Mouse (Mus musculus): Measurements from ENCODE around the gene Gm43552. TPM values are rescaled to one million over a fixed set of nuclear protein-coding genes. Genes with fewer than 3 reads are reported as not detected.

Gm43552 gene
- polyA plus RNA-seq, 1 experiment from 2014 or later = not detected

GRCm38 (mm10) chr5:65535457-65536067 is 42.9 kb upstream of the Gm43552 start:
- Histone ChIP-seq H3K36me3 (ENCODE audit: control insufficient read depth, insufficient read depth, low read length) (no peaks in the 10 kb centered on the region), H3K9ac (ENCODE audit: low read depth, low read length) (no peak overlapping the region), H3K9me3 (ENCODE audit: control insufficient read depth, low read length) (no peaks in the 10 kb centered on the region), H3K27me3 (replicated peaks; ENCODE audit: control insufficient read depth, insufficient read depth, low read length) (no peaks in the 10 kb centered on the region), H3K4me2 (ENCODE audit: low read depth, low read length) (0 out of 2 replicates have a peak overlapping the region, but pooled peaks have one; percentile 78), H3K4me3 (ENCODE audit: low read depth, low read length) (no peak overlapping the region), H3K27ac (replicated peaks; ENCODE audit: low read depth, low read length) (no peak overlapping the region), H3K4me1 (ENCODE audit: control insufficient read depth, insufficient read depth, low read length) (peaks cover 8% of the 10 kb centered on the region)
- WGBS = 65% methylated on average over 5 of the region's 5 CpGs
- ATAC-seq (ENCODE audit: low read depth) (no peak), DNase-seq (ENCODE audit: low spot score) (peak; percentile 79)

- 53% methylated on average over 4 of the region's 4 CpGs for WGBS
Observed at GRCm38 (mm10) chr5:65534496-65534895, 41.9 kb upstream of the Gm43552 start.

GRCm38 (mm10) chr5:65531283-65531682 is 38.6 kb upstream of the Gm43552 start:
- H3K4me1 ChIP-seq (ENCODE audit: control insufficient read depth, insufficient read depth, low read length) = no peaks in the 10 kb centered on the region
- 73% methylated on average over 3 of the region's 3 CpGs for WGBS
- H3K4me3 ChIP-seq (ENCODE audit: low read depth, low read length) = no peak overlapping the region

More at GRCm38 (mm10) chr5:65534496-65534895, 41.9 kb upstream of the Gm43552 start:
- no peaks in the 10 kb centered on the region for H3K36me3 ChIP-seq (ENCODE audit: control insufficient read depth, insufficient read depth, low read length)
- no peak for DNase-seq (ENCODE audit: low spot score)
- H3K27ac ChIP-seq (replicated peaks; ENCODE audit: low read depth, low read length) = no peak overlapping the region
- H3K4me1 ChIP-seq (ENCODE audit: control insufficient read depth, insufficient read depth, low read length) = peaks cover 8% of the 10 kb centered on the region
- no peak overlapping the region for H3K4me3 ChIP-seq (ENCODE audit: low read depth, low read length)
- no peaks in the 10 kb centered on the region for H3K9me3 ChIP-seq (ENCODE audit: control insufficient read depth, low read length)
- no peak for ATAC-seq (ENCODE audit: low read depth)
- no peaks in the 10 kb centered on the region for H3K27me3 ChIP-seq (replicated peaks; ENCODE audit: control insufficient read depth, insufficient read depth, low read length)
- no peak overlapping the region for H3K4me2 ChIP-seq (ENCODE audit: low read depth, low read length)
- no peak overlapping the region for H3K9ac ChIP-seq (ENCODE audit: low read depth, low read length)

GRCm38 (mm10) chr5:65525674-65526443 is 33.2 kb upstream of the Gm43552 start:
- H3K27ac ChIP-seq (replicated peaks; ENCODE audit: low read depth, low read length) = no peak overlapping the region
- H3K4me3 ChIP-seq (ENCODE audit: low read depth, low read length) = no peak overlapping the region
- no peak overlapping the region for H3K4me2 ChIP-seq (ENCODE audit: low read depth, low read length)
- H3K27me3 ChIP-seq (replicated peaks; ENCODE audit: control insufficient read depth, insufficient read depth, low read length) = no peaks in the 10 kb centered on the region
- H3K36me3 ChIP-seq (ENCODE audit: control insufficient read depth, insufficient read depth, low read length) = no peaks in the 10 kb centered on the region
- H3K9me3 ChIP-seq (ENCODE audit: control insufficient read depth, low read length) = no peaks in the 10 kb centered on the region
- no peak overlapping the region for H3K9ac ChIP-seq (ENCODE audit: low read depth, low read length)
- ATAC-seq (ENCODE audit: low read depth) (peak; percentile 65; the same call in 1 of the 2 replicates), DNase-seq (ENCODE audit: low spot score) (peak; percentile 27)
- H3K4me1 ChIP-seq (ENCODE audit: control insufficient read depth, insufficient read depth, low read length) = no peaks in the 10 kb centered on the region
- WGBS = 9% methylated on average over 8 of the region's 8 CpGs

More at GRCm38 (mm10) chr5:65531283-65531682, 38.6 kb upstream of the Gm43552 start:
- H3K9me3 ChIP-seq (ENCODE audit: control insufficient read depth, low read length) = no peaks in the 10 kb centered on the region
- H3K4me2 ChIP-seq (ENCODE audit: low read depth, low read length) = no peak overlapping the region
- no peaks in the 10 kb centered on the region for H3K27me3 ChIP-seq (replicated peaks; ENCODE audit: control insufficient read depth, insufficient read depth, low read length)
- no peak overlapping the region for H3K27ac ChIP-seq (replicated peaks; ENCODE audit: low read depth, low read length)
- no peak for DNase-seq (ENCODE audit: low spot score)
- no peak for ATAC-seq (ENCODE audit: low read depth)
- no peak overlapping the region for H3K9ac ChIP-seq (ENCODE audit: low read depth, low read length)
- H3K36me3 ChIP-seq (ENCODE audit: control insufficient read depth, insufficient read depth, low read length) = no peaks in the 10 kb centered on the region

GRCm38 (mm10) chr5:65524831-65525230 is 32.2 kb upstream of the Gm43552 start:
- DNase-seq (ENCODE audit: low spot score) (no peak), ATAC-seq (ENCODE audit: low read depth) (no peak)
- Histone ChIP-seq H3K9me3 (ENCODE audit: control insufficient read depth, low read length) (no peaks in the 10 kb centered on the region), H3K9ac (ENCODE audit: low read depth, low read length) (no peak overlapping the region), H3K4me2 (ENCODE audit: low read depth, low read length) (no peak overlapping the region), H3K4me3 (ENCODE audit: low read depth, low read length) (no peak overlapping the region), H3K36me3 (ENCODE audit: control insufficient read depth, insufficient read depth, low read length) (no peaks in the 10 kb centered on the region), H3K4me1 (ENCODE audit: control insufficient read depth, insufficient read depth, low read length) (no peaks in the 10 kb centered on the region), H3K27ac (replicated peaks; ENCODE audit: low read depth, low read length) (no peak overlapping the region), H3K27me3 (replicated peaks; ENCODE audit: control insufficient read depth, insufficient read depth, low read length) (no peaks in the 10 kb centered on the region)
- 63% methylated on average over 4 of the region's 4 CpGs for WGBS

- Histone ChIP-seq H3K27me3 (replicated peaks; ENCODE audit: control insufficient read depth, insufficient read depth, low read length) (no peaks in the 10 kb centered on the region), H3K9me3 (ENCODE audit: control insufficient read depth, low read length) (no peaks in the 10 kb centered on the region), H3K27ac (replicated peaks; ENCODE audit: low read depth, low read length) (no peak overlapping the region), H3K9ac (ENCODE audit: low read depth, low read length) (no peak overlapping the region), H3K36me3 (ENCODE audit: control insufficient read depth, insufficient read depth, low read length) (no peaks in the 10 kb centered on the region), H3K4me1 (ENCODE audit: control insufficient read depth, insufficient read depth, low read length) (no peaks in the 10 kb centered on the region), H3K4me2 (ENCODE audit: low read depth, low read length) (no peak overlapping the region), H3K4me3 (ENCODE audit: low read depth, low read length) (no peak overlapping the region)
- WGBS = 91% methylated on average over 1 of the region's 1 CpGs
- DNase-seq (ENCODE audit: low spot score) (no peak), ATAC-seq (ENCODE audit: low read depth) (no peak)
Observed at GRCm38 (mm10) chr5:65521803-65522202, 29.2 kb upstream of the Gm43552 start.

- 43% methylated on average over 5 of the region's 5 CpGs for WGBS
- peak; percentile 70 for ATAC-seq (ENCODE audit: low read depth)
- Histone ChIP-seq H3K9ac (ENCODE audit: low read depth, low read length) (no peak overlapping the region), H3K36me3 (ENCODE audit: control insufficient read depth, insufficient read depth, low read length) (no peaks in the 10 kb centered on the region), H3K9me3 (ENCODE audit: control insufficient read depth, low read length) (no peaks in the 10 kb centered on the region), H3K4me3 (ENCODE audit: low read depth, low read length) (no peak overlapping the region), H3K27me3 (replicated peaks; ENCODE audit: control insufficient read depth, insufficient read depth, low read length) (no peaks in the 10 kb centered on the region), H3K4me1 (ENCODE audit: control insufficient read depth, insufficient read depth, low read length) (peaks cover 7% of the 10 kb centered on the region; the same call in 1 of the 2 replicates), H3K4me2 (ENCODE audit: low read depth, low read length) (no peak overlapping the region), H3K27ac (replicated peaks; ENCODE audit: low read depth, low read length) (no peak overlapping the region)
- peak; percentile 53 for DNase-seq (ENCODE audit: low spot score)
Observed at GRCm38 (mm10) chr5:65514635-65515278, 22.1 kb upstream of the Gm43552 start.

- Histone ChIP-seq H3K9ac (ENCODE audit: low read depth, low read length) (no peak overlapping the region), H3K36me3 (ENCODE audit: control insufficient read depth, insufficient read depth, low read length) (no peaks in the 10 kb centered on the region), H3K27me3 (replicated peaks; ENCODE audit: control insufficient read depth, insufficient read depth, low read length) (no peaks in the 10 kb centered on the region), H3K4me2 (ENCODE audit: low read depth, low read length) (no peak overlapping the region), H3K4me3 (ENCODE audit: low read depth, low read length) (no peak overlapping the region), H3K9me3 (ENCODE audit: control insufficient read depth, low read length) (no peaks in the 10 kb centered on the region), H3K4me1 (ENCODE audit: control insufficient read depth, insufficient read depth, low read length) (peaks cover 7% of the 10 kb centered on the region; the same call in 1 of the 2 replicates), H3K27ac (replicated peaks; ENCODE audit: low read depth, low read length) (0 out of 2 replicates have a peak overlapping the region, but pooled peaks have one; percentile 15)
- WGBS = 42% methylated on average over 3 of the region's 3 CpGs
- no peak for ATAC-seq (ENCODE audit: low read depth)
- DNase-seq (ENCODE audit: low spot score) = peak; percentile 16
Observed at GRCm38 (mm10) chr5:65513506-65513905, 20.9 kb upstream of the Gm43552 start.

All from embryonic facial prominence, embryonic 14.5 days (tissue).